Comparison of ENCODE assay signal across 28 mouse cellular contexts in the genomic region with DNA sequence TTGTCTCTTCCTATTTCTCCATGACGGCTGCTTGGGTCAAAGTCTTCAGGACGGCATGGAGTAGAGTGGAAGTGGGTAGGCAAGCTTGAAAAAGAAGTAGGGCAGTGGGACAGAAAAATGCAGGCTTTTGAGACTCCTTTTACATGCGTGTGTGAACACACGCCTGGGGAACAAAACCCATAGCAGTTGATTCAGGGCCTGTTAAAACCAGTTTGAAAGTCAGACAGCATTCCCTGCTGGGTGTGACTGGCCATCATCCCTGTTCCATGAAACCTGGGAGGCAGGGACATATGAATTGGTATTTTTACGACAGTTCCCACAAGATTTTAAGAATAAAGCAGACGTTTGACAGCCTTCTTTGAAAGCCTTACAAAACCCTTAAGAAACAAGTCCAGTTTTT.
"Had no signal": no experiment of that assay in that cellular context is flagged by ENCODE, and none has a peak within 500 bp of the region (broad histone marks: within the 10 kb centered on the region; RNA-seq: fewer than 3 reads in every experiment).

No protein-coding gene starts in this region.

- H3K9ac ChIP-seq: embryonic facial prominence, embryonic 12.5 days; embryonic facial prominence, embryonic 13.5 days; embryonic facial prominence, embryonic 15.5 days; forebrain, embryonic 12.5 days; forebrain, embryonic 13.5 days; forebrain, embryonic 15.5 days; forebrain, postnatal 0 days had no signal

- H3K27me3 ChIP-seq: embryonic facial prominence, embryonic 12.5 days; embryonic facial prominence, embryonic 13.5 days; embryonic facial prominence, embryonic 15.5 days; forebrain, embryonic 12.5 days; forebrain, embryonic 13.5 days; forebrain, embryonic 15.5 days had no signal

- H3K27ac ChIP-seq: embryonic facial prominence, embryonic 10.5 days; embryonic facial prominence, embryonic 12.5 days; embryonic facial prominence, embryonic 13.5 days; embryonic facial prominence, embryonic 15.5 days; forebrain, embryonic 10.5 days; forebrain, embryonic 12.5 days; forebrain, embryonic 13.5 days; forebrain, embryonic 15.5 days; gastrocnemius, adult 2 months; heart, adult 2 months had no signal

- H3K9me3 ChIP-seq: embryonic facial prominence, embryonic 10.5 days; embryonic facial prominence, embryonic 12.5 days; embryonic facial prominence, embryonic 13.5 days; embryonic facial prominence, embryonic 15.5 days; forebrain, embryonic 10.5 days; forebrain, embryonic 12.5 days; forebrain, embryonic 13.5 days; forebrain, embryonic 15.5 days had no signal

- H3K4me3 ChIP-seq: embryonic facial prominence, embryonic 10.5 days; embryonic facial prominence, embryonic 12.5 days; embryonic facial prominence, embryonic 13.5 days; embryonic facial prominence, embryonic 15.5 days; erythroblast, embryonic 14.5 days; forebrain, embryonic 10.5 days; forebrain, embryonic 12.5 days; forebrain, embryonic 13.5 days; forebrain, embryonic 15.5 days; gastrocnemius, adult 2 months; heart, adult 2 months had no signal

- DNase-seq: cerebellum, adult 2 months; cerebellum, adult 8-10 months; cerebellum, adult 9-10 months; cerebellum, adult 9-11 months; cerebellum, postnatal 10 days; cerebellum, postnatal 14 days; cerebellum, postnatal 25 days; cerebellum, postnatal 36 days; embryo, embryonic 11 days; forebrain, postnatal 0 days; gastrocnemius, adult 2 months; gastrocnemius, postnatal 10 days; gastrocnemius, postnatal 14 days; gastrocnemius, postnatal 25 days; gastrocnemius, postnatal 36 days; heart, adult 18-20 months; heart, adult 2 months had no signal

- H3K4me2 ChIP-seq: embryonic facial prominence, embryonic 12.5 days; embryonic facial prominence, embryonic 13.5 days; embryonic facial prominence, embryonic 15.5 days; forebrain, embryonic 12.5 days; forebrain, embryonic 13.5 days; forebrain, embryonic 15.5 days had no signal

- H3K36me3 ChIP-seq: embryonic facial prominence, embryonic 10.5 days; embryonic facial prominence, embryonic 12.5 days; embryonic facial prominence, embryonic 13.5 days; embryonic facial prominence, embryonic 15.5 days; forebrain, embryonic 10.5 days; forebrain, embryonic 12.5 days; forebrain, embryonic 15.5 days had no signal

- ATAC-seq: forebrain, embryonic 13.5 days; forebrain, embryonic 14.5 days; forebrain, embryonic 15.5 days; forebrain, embryonic 16.5 days; forebrain, postnatal 0 days had no signal

- H3K4me1 ChIP-seq: embryonic facial prominence, embryonic 10.5 days; embryonic facial prominence, embryonic 12.5 days; embryonic facial prominence, embryonic 13.5 days; embryonic facial prominence, embryonic 15.5 days; forebrain, embryonic 12.5 days; forebrain, embryonic 13.5 days; forebrain, embryonic 15.5 days had no signal
